Mouse (Mus musculus): ENCODE data around the gene Rad50. TPM values are rescaled to one million over a fixed set of nuclear protein-coding genes. Genes with fewer than 3 reads are reported as not detected.

Gene Rad50
- polyA plus RNA-seq, 1 experiment: 16.3 TPM

DNA sequence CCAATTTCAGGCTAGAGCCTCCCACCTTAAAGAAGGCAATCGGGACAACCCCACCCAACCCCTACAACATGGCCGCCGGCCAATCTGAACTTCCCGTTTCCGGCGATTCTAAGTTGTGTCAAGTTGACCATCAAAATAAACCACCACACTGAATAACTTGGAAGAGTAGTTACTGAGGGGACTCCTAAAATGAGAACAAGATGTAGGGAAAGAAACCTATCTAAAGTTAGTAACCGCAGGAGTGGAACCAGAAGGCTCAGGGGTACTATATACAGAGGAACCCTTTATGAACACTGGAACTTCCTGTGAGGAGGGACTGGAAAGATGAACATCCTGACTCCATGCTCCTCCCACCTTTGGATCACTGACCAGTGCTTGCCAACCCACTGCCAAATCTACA, 24.3 kb upstream of the Rad50 start:
- TF ChIP-seq GATA1 (IDR thresholded peaks at IDR 0.05; ENCODE audit: low read length): no peak

DNA sequence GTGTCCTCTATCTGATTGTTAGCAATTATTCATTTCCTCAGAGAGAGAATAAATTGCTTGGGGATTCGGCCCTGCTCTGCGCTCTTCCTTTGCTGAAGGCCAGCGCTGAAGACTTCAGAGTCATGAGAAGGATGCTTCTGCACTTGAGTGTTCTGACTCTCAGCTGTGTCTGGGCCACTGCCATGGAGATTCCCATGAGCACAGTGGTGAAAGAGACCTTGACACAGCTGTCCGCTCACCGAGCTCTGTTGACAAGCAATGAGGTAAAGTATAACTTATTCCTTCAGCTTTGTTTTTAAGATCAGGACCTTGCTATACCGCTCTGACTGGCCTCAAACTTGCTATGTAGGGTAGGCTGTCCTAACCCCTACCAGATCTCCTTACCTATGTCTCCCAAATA, 13.6 kb upstream of the Rad50 start, which contains the start of gene Il5:
TSS of gene Il5 (plus strand) at position 80 of the 400 bp plus-strand sequence.
- no peak for TF ChIP-seq GATA1 (IDR thresholded peaks at IDR 0.05; ENCODE audit: low read length)

DNA sequence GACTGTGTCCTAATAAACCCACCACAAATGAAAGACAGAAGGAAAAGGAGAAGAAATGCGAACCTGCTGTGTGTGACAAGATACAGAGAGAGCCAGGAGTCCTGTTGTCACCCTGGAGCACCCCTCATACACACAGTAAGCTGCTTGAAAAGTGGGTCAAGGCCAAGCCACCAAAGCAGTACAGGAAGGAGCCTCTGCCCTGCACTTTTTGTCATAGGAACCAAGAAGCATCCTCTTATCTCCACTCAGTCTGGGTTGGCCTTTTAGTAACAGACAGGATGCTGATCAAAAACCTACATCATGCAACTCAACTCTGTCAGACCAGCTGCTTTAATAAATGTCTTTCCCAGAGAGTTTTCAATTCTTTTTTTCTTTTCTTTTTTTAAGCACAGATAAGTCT, 12.6 kb upstream of the Rad50 start:
- no peak for TF ChIP-seq GATA1 (IDR thresholded peaks at IDR 0.05; ENCODE audit: low read length)

DNA sequence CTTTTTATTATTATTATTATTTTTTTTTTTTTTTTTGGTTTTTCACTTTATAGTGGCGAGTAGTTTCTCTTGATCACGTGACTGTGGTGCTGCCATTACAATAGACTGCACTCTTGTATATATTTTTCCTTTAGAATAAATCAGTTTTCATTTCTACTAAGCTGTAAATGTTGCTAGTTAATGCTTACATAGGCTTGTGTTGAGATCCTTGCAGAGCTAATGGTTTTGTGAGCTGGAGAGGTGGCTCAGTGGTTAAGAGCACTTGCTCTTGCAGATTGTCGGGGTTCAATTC, 545 bp upstream of the Rad50 start:
- TF ChIP-seq GATA1 (IDR thresholded peaks at IDR 0.05; ENCODE audit: low read length): no peak

DNA sequence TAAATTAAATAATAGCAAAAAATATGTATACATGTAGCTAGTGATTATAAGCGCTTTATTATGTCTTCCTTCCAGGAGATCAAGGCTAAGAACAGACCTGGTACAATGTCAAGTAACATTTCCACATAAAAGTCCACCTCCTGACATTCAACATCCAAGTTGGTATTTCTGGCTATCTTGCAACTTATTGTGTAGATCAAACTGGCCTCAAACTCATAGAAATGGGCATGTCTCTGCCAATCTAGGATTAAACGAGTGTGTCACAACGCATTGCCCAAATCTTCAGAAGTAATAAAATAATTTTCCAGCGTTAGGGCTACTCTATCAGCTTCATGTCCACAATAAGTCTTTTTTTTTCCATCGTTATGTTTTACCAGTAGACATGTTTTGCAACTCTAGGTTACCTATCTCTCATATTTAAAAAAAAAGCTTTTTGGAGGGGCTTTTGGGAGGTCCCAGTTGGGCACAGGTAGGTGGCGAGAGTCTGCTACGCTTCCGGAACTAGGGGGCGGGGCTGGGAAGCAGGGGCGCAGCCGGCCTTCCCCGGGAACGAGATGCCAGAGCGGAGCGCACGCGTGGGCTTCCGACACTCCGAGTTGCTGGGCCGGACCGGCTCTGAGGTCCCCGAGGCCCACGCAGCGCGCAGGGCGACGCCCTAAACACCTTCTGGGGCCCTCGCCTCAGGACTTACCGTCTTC, 734 bp downstream of the Rad50 start:
- TF ChIP-seq GATA1 (IDR thresholded peaks at IDR 0.05; ENCODE audit: low read length): no peak

DNA sequence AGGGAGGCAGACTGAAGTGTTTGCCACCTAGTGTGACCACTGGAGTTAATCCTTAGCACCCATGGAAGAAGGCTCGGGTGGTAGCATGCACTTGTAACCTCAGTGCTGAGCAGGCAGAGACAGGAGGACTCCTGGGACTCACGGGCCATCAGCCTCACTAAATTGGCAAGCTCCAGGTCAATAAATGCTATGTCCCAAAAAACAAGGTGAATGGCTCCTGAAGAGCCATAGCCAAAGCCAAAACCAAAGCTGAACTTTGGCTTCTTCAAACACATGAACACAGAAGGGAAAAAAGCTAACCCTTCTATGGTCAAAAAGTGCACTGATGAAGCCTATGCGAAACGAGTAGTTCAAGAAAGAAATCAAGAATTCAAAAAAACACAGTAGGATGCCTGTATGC, 7.8 kb downstream of the Rad50 start:
- TF ChIP-seq GATA1 (IDR thresholded peaks at IDR 0.05; ENCODE audit: low read length): no peak

DNA sequence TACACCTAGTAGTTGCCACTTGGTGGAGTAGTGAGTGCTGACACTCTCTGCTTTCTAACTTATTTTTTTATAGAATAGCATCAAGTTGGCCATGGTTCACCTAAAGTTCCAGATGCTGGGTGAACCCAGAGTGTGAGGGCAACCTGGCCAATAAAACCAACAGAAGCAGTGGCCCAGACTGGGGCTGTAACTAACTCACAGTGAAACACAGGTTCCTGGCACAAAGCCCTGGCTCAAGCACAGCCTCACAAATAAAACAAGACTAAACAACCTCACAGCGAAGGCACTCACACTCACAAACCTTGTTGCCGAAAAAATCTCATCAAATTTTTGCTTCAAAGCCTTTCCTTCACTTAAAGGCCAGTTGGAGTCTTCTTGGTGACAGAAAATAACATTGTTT, 8.6 kb downstream of the Rad50 start:
- no peak for TF ChIP-seq GATA1 (IDR thresholded peaks at IDR 0.05; ENCODE audit: low read length)

DNA sequence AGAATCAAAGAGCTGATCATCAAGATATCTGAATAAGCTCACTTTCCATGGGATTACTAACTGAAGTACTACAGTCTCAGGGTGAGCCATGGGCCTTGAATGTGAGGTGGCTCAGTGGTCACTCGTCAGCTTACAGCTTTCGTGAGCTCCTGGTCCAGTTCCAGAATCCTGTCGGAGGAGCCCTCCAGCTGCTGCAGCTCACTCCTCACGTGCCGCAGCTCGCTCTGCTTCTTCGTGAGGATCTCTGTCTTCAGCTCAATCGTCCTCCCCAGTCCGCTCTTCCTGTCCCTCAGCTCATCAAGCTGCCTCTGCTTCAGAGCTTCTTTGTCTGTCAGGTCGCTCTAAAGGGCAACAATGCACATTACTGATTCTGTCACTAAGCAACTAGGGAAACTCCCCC, 15.1 kb downstream of the Rad50 start:
- TF ChIP-seq GATA1 (IDR thresholded peaks at IDR 0.05; ENCODE audit: low read length): no peak

DNA sequence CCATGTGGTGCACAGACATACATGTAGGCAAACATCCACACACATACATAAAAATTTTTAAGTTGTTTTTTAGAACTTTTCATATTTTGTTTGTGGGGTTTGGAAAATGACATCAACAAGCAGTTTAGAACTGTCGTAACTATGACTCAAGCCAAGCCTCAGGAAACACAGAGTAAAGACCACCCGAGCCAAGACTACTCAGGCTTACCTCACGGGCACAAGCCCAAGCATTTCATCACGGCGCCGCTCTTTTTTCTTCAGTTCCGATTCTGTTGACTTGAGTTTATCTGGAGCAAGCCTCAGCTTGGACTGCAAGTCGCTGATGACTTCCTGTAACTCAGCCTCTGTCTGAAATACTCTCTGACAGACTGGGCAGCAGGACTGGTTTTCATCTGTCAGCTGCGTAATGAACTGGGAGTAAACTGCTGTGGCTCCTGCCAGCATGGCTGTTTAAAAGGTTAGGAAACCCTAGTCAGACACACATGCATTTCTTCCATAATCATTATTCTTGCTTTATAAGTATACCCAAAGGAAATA, 24.1 kb downstream of the Rad50 start:
- no peak for TF ChIP-seq GATA1 (IDR thresholded peaks at IDR 0.05; ENCODE audit: low read length)

DNA sequence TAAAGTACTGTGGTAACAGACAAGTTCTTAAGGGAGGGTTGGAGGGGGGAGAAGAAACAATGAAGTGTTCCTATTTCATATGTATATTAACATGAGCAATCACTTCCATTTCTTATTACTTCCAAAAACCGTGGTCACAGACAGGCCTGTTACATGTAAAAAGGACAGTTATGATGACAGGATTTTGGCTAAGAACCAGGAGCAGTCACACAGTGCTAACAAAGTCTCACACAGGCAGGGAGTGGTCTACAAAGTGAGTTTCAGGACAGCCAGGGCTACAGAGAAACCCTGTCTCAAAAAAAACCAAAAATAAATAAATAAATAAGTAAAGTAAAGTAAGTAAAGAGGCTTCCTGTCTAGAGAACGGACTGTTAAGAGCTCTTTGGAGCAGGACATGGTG, 24.9 kb downstream of the Rad50 start:
- TF ChIP-seq GATA1 (IDR thresholded peaks at IDR 0.05; ENCODE audit: low read length): no peak

DNA sequence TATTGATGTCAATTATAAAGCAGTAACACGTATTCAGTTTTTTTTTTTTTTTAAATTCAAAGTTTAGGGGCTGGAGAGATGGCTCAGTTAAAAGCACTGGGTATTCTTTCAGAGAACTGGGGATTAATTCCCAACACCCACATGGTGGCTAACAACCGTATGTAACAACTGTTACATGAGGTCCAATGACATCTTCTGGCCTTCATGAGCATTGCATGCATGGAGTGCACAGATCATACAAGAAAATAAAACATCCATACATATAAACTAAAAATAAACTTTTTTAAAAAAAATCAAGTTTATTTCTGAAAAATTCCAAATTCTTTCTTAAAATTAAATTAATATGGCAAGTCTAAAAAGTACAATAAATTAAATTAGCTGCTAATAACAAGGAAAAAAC, 25.4 kb downstream of the Rad50 start:
- no peak for TF ChIP-seq GATA1 (IDR thresholded peaks at IDR 0.05; ENCODE audit: low read length)

DNA sequence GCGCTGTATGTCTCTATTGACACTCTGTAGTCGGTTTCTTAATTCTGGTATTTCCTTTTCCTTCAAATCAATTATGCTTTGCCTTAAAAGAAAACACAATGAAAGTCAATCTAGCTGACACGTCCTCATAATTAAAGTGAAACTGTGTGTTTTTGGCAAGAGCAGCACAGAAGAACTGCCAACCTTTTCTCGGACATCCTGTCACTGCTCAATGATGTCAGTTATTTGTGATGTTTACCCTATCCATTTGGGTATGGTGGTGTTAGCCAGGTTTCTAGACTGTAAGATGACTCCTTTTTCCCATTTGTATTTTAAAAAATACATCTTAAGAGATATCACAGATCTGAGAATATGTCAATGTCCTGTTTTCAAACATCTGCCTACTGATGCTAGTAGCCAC, 27.0 kb downstream of the Rad50 start:
- TF ChIP-seq GATA1 (IDR thresholded peaks at IDR 0.05; ENCODE audit: low read length): no peak

DNA sequence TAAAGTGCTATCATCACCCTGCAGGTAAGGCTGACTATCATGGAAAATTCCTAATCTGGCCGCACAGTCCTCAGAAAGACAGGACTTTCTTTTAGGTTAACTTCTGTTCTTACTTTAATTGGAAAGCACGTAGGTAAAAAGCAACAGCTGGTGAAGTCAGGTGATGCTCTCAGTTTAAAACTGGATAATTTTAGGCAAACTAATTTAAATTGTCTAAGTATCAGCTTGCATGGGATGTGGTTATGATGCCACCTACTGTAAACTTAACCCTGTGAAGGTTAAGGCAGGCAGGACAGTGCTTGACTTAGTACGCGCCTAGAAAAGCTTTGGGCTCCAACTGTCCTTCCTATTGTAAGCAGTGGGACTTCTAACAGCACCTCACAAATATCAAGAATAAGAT, 35.7 kb downstream of the Rad50 start:
- no peak for TF ChIP-seq GATA1 (IDR thresholded peaks at IDR 0.05; ENCODE audit: low read length)

DNA sequence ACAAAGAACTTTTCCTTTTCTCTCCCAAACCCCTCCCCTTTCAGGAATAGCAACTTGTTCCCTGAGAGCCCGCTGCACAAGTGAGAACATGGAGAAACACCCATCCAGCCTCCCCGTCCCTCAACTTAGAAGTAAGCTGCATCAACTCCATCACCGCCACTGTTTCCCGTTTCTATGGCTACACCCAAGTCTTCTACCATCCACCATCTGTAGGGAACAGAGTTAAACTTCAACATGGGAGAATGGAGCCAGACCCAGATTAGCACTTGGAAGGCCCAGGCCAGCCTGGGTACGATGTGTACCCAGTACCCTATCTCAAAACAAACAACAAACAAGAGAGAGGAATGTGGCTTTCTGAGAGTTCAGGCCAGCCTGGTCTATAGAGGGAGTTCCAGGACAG, 43.0 kb downstream of the Rad50 start:
- TF ChIP-seq GATA1 (IDR thresholded peaks at IDR 0.05; ENCODE audit: low read length): no peak

DNA sequence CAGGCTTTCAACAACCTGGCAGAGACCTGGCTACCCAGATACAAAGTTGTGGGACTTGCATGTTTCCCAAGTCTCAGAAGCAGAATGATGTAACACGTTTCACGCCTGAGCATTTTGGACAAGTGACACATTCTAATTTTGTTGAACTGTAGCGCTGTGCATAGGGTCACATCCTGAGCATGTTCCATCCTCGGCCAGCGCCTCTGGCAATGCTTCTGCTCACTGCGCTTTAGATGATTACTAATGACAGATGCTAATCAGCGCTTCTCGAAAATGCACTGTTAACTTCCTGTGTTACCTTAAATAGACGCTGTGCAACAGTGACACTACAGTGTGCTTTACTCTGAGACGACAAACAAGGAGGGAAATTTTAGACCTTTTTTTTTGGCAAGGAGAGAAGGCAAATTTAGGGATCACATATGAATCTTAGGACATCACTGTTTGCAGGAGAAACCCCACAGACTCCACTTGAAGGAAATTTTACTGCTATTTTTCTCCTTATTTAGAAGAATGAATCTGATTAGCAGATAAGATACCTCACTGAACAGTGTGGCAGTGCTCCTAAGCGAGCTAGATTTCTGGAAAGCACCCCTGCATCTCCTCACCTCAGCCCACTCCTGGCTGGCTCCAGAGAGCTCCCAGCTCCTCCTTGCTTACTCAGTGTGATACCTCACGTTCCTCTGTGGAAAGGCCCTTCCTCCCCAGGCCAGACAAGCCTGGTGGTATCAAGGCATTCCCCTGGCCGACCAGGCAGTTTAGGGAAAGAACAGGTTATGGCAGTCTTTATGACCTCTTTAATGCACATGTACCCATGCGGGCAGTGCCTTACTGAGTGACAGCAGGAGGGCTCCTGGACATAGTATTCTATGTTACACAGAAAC, 44.1 kb downstream of the Rad50 start:
- no peak for TF ChIP-seq GATA1 (IDR thresholded peaks at IDR 0.05; ENCODE audit: low read length)

DNA sequence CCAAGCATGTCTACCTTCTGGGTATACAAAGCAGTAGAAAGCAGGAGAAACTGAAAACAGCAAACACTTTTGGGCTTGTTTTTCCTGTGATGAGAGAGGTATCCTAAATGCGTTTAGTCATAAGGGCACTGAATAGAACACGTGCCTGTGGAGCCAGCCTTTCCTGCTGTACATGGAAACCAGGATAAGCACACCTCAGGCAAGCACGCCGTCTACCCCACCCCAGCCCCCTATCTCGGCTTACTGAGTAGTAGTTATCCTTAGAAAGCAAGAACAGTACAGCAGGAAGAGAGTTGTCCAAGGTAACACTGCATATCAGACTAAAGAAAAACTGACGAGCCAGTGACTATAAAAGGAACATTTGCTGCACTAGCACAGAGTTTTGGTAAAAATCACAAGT, 49.3 kb downstream of the Rad50 start:
- no peak for TF ChIP-seq GATA1 (IDR thresholded peaks at IDR 0.05; ENCODE audit: low read length)

DNA sequence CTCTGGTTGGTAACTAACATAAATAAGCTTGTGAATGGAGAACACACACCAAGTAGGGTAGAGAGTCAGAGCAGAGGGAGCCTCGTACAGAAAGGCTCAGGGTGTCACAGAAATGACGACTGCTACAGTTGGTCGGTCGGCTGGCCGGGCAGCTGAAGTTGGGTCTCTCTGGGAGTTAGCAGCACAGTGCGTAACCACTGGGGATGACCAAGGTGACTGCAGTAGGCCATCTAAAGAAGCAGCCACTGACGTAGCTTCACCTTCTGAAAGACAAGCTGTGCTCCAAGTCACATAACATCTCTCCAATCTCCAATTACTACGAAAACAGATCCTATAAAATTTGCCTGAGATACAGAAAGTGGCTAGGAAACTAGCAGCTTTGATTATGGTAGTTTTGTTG, 49.7 kb downstream of the Rad50 start:
- TF ChIP-seq GATA1 (IDR thresholded peaks at IDR 0.05; ENCODE audit: low read length): no peak

Data from G1E-ER4 (cell line).